Mouse (Mus musculus) erythroid progenitor cell, adult 5-6 weeks (primary cell): ENCODE results near the gene 6030452D12Rik. TPM values are rescaled to one million over a fixed set of nuclear protein-coding genes. Genes with fewer than 3 reads are reported as not detected.

Experiments used
- ATAC-seq: replicated peaks from 2 replicates; pipeline ENCODE4 v1.8.0; 2016; ENCODE audit warnings: moderate number of reproducible peaks, mild to moderate bottlenecking, moderate TSS enrichment, inconsistent platforms; ENCODE audit not compliant: poor library complexity, low FRiP score, severe bottlenecking
- total RNA-seq, 2 experiments: library from RNA; stranded (forward) in 1 of 2; stranded (reverse) in 1 of 2; fragments of 150-400 nt in 1 of 2; fragments of 186-747, 209-891 nt in 1 of 2; gene quantifications; 2 replicates each; pipeline versions ENCODE4 v1.2.3 to v1.2.4; 2015 to 2017; ENCODE audit warnings: low replicate concordance in 2 of 2

Gene 6030452D12Rik
- total RNA-seq, 2 experiments from 2014 or later, result not detected

DNA sequence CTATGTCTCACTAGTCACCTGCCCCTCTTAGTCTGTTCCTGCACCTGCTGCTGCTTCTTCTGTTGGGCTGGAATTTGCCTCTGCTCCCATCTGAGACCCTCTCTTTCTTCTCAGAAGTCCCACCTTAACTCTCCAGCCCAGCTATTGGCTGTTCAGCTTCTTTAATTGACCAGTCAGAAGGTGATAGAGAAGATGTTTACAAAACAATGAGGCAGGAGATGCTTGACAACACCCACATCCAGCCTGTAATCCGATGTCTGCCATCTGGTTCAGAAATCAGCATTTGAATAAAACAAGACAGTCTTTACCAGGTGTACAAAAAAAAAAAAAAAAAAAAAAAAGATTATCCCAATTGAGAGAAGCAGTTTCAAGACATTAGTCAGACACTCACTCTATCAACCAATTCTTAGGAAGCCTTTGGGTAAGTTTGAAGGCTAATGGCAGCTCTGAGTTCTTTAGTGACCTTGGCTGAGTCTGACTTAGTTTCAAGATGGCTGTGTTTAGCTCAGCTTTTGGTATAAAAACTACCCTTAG lies 15.7 kb downstream of the 6030452D12Rik start:
- ATAC-seq, result no peak

DNA sequence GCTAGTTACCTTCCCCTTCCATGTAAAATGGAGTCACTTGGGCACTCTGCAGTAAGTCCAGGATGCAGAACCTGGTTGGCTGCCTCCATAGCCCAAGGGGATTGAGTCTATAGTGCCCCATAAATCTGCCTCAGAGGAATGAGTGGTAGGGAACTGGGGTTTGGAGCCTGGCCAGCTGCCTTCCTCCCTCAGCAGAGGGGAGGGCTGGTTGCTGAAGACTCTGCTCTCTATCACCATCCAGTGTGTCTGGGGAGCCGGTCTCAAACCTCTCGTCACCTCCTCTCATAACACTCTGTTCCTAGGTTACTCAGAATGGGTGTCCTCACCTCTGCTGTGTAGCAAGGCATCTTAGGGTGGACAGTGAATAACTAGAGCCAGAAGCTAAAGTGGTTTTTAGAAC lies 16.3 kb downstream of the 6030452D12Rik start:
- ATAC-seq, result no peak

DNA sequence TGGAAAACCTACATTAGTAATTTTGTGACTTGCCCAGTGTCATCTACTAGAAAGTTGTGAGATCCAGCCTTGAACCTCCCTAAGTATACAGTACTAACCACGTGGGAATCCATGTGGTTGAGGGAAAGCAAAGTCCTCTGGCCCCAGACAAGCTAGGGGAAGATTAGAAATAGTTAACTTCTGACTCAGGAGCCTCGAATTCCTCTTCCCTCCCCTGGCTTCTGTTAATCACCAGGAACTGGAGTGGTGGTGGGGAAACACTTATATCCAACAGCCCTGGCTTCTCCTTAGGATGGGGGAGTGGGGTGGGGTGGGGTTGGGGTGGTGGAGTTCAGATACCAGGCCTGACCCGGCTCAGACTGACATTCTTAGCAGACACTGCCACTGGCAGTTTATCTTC lies 18.4 kb downstream of the 6030452D12Rik start:
- no peak for ATAC-seq

DNA sequence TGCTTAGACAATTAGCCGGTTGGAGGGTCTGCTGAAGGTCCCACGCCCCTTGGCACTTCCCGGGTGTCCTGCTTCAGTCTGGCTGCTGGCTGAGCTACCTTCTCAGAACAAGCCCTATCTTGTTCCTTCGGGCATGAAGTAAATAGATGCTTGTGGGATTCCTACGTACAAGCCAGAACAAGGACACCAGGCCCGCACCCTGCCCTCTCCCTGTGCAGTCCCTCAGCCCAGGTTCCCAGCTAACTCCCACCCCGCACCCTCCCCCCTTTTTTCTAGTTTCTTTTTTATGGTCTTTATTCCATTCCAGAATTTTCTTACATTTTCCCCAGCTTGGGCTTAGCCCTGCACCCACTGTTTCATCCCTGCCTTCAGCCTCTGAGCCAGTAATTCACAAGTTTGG lies 20.3 kb downstream of the 6030452D12Rik start:
- ATAC-seq, result no peak

DNA sequence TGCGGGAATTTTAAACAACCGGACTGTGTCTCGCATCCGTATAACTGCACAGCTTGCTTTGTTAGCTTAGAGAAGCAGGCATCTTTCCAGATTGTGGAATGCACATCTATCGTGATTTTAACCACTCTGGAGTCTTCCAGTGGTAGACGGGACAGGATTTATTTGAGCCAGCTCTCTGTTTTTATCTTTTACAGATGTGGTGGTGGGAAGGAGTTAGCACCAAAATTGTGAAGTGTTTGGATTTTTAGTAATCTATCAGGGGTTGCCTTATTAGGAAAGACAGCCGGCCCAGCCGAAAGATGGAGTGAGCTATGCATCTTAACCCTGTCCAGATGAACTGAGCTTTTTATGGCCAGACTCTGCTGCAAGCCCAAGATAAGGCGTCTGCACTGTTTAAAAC lies 21.5 kb downstream of the 6030452D12Rik start:
- no peak for ATAC-seq

DNA sequence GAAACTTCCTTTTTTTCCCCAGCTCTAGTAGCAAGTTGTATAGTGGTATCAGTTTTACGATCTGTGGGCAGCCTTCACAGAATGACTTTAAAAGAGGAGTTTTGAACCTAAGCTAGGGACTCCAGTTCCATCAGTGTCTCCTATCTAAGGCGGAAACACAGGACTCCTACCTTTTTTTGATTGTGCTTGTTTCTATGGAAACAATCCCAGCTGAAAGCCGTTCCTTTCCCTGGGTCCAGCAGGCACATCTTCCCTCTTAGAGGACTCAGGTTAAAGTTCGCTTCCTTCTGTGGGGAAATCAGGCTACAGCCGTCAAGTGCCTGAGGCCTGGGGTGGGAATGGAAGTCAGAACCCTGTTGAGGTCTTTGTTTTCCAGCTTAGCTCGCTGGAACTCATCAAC lies 26.4 kb downstream of the 6030452D12Rik start:
- no peak for ATAC-seq

DNA sequence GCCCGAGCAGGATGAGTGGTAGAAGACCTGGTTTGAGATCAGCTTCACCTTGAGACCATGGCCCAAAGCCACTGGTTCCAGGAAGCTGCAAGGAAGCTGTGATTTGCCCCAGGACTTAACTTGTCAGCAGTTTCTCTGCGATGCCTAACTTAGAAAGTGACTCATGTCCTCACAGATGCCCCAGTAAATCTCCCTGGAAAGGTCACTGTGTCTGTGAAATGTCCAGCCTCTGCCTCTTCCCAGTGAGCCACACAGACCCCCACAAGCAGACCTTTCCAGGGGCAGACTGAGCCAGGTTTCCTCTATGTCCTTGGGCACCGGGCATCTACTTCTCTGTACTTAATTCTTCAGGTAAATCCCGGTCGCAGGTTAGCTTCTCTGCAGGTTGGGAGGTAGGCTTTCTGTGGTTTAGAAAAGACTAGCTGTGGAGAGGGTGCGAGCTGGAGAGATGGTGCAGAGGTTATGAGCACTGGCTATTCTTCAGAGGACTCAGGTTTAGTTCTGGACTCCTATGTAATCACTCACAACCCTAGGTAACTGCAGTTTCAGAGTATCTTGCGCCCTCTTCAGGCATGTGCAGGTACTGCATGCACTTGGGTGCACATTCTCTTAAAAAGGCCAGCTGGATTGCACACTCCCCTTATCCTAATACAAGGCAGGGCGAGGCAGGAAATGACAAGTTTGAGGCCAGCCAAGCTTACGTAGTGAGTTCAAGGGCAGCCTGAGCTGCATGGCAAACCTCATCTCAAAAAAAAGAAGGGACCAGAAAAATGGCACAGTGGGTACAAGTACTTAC lies 27.1 kb downstream of the 6030452D12Rik start:
- no peak for ATAC-seq

DNA sequence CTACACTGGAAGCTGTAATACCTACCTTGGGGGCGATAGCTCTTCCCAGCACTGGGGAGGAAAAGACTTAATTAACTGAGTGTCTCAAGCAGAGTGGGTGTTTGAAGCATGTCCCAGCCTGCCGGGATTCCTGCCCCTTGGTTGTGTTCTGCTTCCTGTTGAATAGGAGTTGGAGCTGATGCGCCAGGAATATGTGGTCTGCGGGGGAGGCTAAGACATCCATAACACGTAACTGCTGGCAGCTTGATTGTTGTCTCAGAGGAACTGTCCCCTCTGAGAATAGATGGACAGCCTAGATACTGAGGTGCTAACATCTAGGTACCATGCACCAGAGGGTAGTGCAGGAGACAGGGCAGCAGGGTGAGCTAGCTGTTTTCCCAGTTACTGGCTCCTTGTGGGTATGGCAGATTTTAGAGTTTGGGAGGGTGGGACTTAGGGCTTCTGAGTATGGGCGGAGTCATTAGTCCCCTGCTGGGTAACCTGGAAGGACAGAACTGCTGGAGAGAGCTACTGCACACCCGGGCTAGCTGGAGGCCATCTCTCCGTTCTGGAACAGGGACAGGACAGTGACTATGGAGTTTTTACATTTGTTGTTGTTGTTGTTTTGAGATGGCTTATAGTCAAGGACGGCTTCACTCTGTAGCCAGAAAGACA lies 28.4 kb downstream of the 6030452D12Rik start:
- ATAC-seq, result no peak

DNA sequence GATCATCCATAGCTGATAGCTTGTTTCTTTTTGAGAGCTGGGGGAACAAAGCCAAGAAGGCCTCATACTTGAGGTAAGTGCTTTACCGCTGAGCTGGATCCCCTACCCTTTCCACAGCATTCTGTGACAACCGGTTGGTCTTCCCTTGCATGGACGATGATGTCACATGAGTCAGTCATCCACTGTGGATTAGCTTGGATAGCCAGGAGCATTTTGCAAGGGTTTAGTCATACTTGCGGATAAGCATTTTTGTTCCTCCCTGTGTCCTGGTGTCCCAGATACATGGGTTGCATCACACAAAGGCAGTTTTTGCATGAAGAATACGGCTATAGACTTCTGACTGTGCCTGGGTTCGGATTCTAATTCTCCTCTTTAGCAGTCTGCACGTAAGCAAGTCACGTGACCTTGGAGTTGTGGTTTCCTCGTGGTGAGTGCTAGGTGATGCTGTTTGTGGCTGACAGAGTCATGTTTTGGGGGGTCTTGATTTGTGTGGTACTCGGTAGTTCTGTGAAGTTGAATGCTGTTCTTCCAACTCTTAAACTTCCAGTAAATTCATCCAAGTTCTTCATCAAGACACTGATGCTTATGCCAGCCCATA lies 29.7 kb downstream of the 6030452D12Rik start:
- ATAC-seq, result no peak

DNA sequence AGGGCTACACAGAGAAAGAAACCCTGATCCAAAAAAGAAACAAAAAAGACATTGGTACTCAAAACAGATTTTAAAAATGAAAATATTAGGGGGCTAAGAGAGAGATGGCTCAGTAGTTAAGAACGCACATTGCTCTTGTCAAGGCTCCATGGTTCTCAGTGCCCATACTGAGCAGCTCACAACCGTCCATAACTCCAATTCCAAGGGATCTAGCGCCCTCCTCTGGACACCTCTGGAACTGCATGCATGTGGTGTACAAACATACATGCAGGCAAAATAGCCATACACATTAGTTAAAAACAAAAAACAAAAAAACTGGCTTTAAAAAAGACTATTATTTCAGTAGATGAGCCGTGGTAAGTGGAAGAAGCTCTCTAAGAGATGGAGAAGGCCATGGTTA lies 30.2 kb downstream of the 6030452D12Rik start:
- no peak for ATAC-seq

DNA sequence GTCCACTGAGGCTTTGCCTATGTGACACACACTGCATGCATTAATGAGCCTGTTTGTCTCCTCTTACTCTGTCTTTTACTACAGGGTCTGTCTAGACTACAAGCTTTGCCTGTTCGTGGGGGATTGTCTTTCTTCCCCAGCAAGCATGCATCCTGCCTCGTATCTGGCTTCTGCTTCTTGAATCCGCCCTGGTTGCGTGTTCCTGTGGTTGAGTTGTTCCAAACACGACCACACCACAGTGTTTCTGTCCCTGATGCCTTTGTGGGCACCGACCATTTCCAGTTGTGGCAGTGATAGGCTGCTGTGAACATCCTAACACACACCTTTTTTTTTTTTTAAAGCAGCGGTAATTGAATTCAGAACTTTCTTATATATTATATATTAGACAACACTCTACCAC lies 33.4 kb downstream of the 6030452D12Rik start:
- no peak for ATAC-seq

DNA sequence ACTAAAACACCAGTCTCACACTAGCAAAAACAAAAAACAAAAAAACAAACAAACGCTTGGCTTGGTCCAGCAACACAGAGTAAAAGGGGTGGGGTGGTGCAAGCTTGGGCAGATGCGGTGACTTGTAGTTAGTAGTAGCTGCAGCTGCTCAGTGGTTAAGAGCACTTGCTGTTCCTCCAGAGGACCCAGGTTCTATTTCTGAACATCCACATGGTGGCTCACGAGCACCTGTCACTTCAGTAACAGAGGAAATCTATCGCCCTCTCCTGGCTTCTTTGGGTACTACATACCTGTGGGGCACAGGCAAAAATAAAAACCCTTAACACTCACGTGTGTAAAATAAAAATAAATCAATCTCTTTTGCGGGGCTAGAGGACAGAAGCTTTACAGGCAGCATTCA lies 34.1 kb downstream of the 6030452D12Rik start:
- no peak for ATAC-seq

DNA sequence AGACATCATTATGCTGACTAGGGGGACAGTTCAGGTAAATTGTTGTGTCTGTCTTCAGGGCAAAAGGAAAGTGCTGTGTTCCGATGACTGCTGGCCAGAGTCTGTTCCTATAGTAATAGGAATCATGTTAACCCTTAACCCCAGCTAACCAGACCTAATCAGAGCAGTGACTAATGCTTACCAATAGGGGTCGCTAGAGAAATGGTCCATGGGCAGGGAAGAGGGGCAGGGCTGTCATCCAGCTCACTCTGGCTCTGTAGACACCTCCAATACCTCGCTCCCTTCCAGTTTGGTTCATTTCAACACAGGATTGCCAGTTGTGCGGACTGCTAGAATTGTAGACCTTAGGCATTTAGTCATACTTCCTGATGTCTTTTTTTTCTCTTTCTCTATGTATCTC lies 35.1 kb downstream of the 6030452D12Rik start:
- ATAC-seq, result no peak

DNA sequence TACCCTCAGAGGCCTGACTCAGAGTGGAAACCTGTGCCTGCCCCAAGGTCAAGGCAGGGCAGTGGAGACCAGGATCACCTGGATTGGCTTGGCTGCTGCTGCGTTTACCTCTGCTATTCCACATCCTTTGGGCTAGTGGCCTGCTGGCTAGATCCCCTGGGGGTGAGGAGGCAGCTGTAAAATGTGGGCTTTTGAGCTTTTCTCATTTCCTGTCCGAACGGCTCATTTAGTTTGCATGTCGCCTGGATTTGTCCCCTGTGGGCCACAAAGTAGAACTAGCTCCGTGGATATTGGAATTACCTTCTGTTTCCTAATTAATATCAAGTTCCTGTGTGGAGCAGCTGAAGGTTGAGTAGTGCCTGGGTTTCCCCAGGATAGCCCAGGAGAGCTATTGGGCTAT lies 38.9 kb downstream of the 6030452D12Rik start:
- ATAC-seq, result no peak

DNA sequence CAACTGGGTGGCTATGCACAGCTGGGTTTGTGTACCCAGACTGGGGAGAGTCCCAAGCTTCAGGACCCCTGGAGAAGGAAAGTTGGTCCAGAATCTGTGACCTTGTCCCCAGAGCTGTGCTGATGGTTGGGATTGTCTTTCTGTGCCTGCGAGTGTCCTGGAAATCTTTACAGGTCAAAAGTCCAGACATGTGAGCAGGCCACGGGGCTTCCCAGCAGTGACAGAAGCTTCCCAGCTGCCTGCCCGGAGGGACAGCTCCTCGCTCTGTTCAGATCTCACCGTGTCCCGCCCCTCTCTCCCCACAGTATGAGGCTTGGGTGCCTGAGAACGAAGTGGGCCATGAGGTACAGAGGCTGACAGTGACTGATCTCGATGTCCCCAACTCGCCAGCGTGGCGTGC lies 40.7 kb downstream of the 6030452D12Rik start:
- no peak for ATAC-seq

DNA sequence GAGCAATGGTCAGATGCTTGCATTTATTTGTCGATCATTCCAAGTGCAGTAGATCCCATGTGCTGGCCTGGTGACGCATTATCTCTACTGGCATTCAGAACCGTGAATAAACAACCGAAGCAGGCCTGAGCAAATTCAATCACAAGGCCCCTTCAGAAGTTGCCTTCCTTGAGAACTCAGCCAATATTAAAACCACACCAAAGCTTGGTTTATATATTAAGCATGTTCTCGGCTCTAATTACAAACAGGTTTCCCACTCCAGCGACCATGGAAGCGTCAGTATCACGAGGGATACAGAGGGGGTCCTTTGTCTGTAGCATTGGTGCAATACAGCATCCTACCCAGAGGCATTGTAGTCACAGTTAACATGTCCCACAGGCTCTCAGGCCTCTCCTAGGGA lies 42.7 kb downstream of the 6030452D12Rik start:
- ATAC-seq, result no peak

DNA sequence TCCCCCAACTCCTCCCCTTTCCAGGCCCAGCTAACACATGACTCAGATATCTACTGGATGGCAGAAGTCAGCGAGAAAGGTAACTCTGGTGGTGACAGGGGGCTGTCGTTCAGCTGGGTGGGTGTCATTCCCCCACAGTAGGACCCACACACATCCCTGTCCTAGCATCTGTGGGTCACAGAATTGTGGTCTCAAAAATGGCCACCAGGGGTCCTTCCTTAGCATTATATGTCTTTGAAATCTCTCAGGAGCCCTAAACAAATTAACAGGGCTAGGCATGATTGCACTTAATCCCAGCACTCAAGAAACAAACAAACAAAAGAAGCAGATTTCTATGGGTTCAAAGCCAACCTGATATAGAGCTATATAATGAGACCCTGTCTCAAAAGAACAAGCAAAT lies 44.8 kb downstream of the 6030452D12Rik start:
- ATAC-seq, result no peak

DNA sequence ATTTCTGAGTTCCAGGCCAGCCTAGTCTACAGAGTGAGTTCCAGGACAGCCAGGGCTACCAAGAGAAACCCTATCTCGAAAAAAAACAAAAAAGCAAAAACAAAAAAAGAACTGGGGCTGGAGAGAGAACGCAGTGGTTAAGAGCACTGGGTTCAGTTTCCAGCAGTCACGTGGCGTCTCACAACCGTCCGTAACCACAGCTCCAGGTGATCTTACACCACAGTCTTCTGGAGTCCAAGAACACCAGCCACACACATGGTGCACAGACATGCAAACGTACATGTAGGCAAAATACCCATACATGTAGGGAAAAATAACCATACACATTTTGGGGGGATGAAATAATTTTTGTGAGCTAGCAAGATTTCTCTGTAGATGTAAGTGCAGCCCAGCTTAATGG lies 46.4 kb downstream of the 6030452D12Rik start:
- ATAC-seq, result no peak

DNA sequence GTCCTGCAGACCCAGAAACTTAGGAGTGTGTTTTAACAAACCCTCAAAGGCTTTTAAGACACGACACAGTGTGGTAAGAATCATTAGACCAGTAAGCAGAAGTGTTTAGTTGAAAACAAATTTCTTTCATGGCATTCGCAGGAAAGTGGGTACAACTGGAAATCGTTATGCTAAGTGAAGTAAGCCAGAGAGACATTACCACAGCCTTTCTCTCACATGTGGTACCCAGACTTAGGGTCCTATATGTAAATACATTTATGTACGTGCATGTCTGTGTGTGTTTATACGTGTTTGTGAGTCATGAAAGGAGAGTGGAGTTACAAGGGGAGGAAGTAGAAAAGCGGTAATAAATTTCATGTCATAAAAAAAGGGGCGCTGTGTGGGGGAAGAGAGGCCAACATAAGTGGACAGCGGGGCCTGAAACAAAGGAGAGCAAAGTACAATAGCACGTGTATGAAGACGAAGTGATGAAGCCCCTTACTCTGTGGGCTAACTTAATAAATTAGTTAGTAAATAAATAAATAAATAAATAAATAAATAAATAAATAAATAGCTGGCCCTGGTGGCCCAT lies 48.1 kb downstream of the 6030452D12Rik start:
- ATAC-seq, result no peak

DNA sequence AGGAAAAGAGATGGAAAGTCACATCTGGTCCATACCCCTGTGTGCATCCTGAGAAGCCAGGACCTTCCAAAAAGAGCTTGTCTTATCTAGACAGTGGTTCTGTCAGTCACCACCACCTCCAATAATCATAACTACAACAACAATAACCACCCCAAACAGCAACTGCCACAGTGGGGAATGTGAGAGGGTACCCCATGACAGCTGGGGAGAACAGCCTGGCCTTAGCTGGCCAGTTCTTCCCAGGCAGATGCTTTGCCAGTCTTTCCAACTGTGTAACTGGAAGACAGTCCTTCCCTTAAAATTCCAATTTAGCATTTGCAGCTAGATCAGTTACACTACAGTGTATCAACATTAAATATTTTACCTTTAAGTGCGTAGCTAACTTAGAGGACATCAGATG lies 50.6 kb downstream of the 6030452D12Rik start:
- ATAC-seq, result no peak

DNA sequence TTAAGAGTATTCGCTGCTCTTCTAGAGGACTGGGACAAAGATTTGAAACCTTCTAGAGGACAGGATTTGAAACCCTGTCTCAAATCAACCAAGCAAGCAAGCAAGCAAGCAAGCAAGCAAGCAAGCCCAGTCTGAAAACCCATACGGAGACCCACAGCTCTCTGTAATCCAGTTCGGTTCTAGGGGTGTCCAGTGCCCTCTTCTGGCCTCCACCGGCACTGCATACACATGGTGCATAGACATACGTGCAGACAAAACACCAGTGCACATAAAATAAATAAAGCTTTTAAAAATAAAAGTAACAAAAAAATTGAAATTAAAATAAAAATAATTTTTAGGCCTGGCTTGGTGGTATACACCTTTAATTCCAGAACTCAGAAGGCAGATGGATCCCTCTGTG lies 53.7 kb downstream of the 6030452D12Rik start:
- no peak for ATAC-seq
